Mouse (Mus musculus) CD4-positive helper T cell, adult 2 months (primary cell): ENCODE data around the gene Dync1h1.
A peak's percentile ranks its signal among the peaks of the same experiment; 100 is the strongest.

Experiments used
- DNase-seq: peaks from one replicate; pipeline ENCODE4 v3.0.0-alpha.2; 2012; ENCODE audit warnings: low read depth, missing footprints, low spot score

Gene Dync1h1

GRCm38 (mm10) chr12:110601241-110602218 lies at the start of gene Dync1h1:
Gene Dync1h1, plus strand, starts transcription at chr12:110601452.
- peak; percentile 93 for DNase-seq

GRCm38 (mm10) chr12:110552113-110552512 lies 49.1 kb upstream of the Dync1h1 start:
- DNase-seq = no peak

- no peak for DNase-seq
These were observed 47.9 kb upstream of the Dync1h1 start for GRCm38 (mm10) chr12:110553362-110553761.

- DNase-seq = no peak
These were observed 45.6 kb upstream of the Dync1h1 start for GRCm38 (mm10) chr12:110555536-110556240.

GRCm38 (mm10) chr12:110556861-110557628 lies 44.2 kb upstream of the Dync1h1 start:
- DNase-seq = no peak

- peak; percentile 16 for DNase-seq
These were observed 43.1 kb upstream of the Dync1h1 start for GRCm38 (mm10) chr12:110558175-110558574.

- DNase-seq = no peak
These were observed 37.9 kb upstream of the Dync1h1 start for GRCm38 (mm10) chr12:110563383-110563782.

- no peak for DNase-seq
These were observed 36.4 kb upstream of the Dync1h1 start for GRCm38 (mm10) chr12:110564848-110565247.

GRCm38 (mm10) chr12:110566366-110566765 lies 34.9 kb upstream of the Dync1h1 start:
- no peak for DNase-seq

- no peak for DNase-seq
These were observed 30.2 kb upstream of the Dync1h1 start for GRCm38 (mm10) chr12:110571050-110571449.

GRCm38 (mm10) chr12:110572351-110572750 lies 28.9 kb upstream of the Dync1h1 start:
- no peak for DNase-seq

- no peak for DNase-seq
These were observed 27.6 kb upstream of the Dync1h1 start for GRCm38 (mm10) chr12:110573635-110574034.

GRCm38 (mm10) chr12:110575926-110576325 lies 25.3 kb upstream of the Dync1h1 start:
- DNase-seq = no peak

GRCm38 (mm10) chr12:110578333-110578732 lies 22.9 kb upstream of the Dync1h1 start:
- DNase-seq = no peak

- no peak for DNase-seq
These were observed 12.6 kb upstream of the Dync1h1 start for GRCm38 (mm10) chr12:110588622-110589021.

- DNase-seq = no peak
These were observed 10.4 kb upstream of the Dync1h1 start for GRCm38 (mm10) chr12:110590804-110591259.

- DNase-seq = peak; percentile 99
These were observed 9.9 kb upstream of the Dync1h1 start for GRCm38 (mm10) chr12:110591260-110591883.

- peak; percentile 64 for DNase-seq
These were observed 2.7 kb upstream of the Dync1h1 start for GRCm38 (mm10) chr12:110598527-110598926.

- DNase-seq = no peak
These were observed 1.5 kb upstream of the Dync1h1 start for GRCm38 (mm10) chr12:110599791-110600190.

GRCm38 (mm10) chr12:110600225-110600991 lies 844 bp upstream of the Dync1h1 start:
- DNase-seq = no peak
